Mouse (Mus musculus): ENCODE data around the gene Dnah6.

DNA sequence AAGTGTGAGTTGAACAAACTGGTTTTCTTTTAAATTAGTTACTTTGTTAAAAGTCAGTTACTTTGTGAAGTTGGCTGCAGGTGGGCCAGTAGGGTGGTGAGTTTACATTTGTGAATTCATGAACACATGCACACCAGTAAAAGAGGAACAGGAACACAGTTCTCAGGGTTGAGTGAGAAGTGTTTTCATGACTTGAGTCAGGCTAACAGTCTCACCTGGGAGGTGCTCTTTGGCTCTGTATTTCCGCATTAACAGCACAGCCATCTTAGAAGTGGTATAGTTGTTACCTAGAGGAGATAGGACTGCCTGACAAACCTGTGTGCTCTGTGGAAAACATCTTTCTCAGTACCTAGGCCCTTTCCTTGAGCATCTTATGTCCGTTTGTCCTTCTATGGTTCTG is 31.6 kb upstream of the Dnah6 start:
- TF ChIP-seq GATA2 (IDR thresholded peaks at IDR 0.05; ENCODE audit: borderline replicate concordance, low read depth, low read length) = no peak
- no peak for TF ChIP-seq CTCF (IDR thresholded peaks at IDR 0.05; ENCODE audit: low read depth, low read length)

Data from G1E (cell line).